Mouse (Mus musculus): Measurements from ENCODE around the gene Pbx1.

DNA sequence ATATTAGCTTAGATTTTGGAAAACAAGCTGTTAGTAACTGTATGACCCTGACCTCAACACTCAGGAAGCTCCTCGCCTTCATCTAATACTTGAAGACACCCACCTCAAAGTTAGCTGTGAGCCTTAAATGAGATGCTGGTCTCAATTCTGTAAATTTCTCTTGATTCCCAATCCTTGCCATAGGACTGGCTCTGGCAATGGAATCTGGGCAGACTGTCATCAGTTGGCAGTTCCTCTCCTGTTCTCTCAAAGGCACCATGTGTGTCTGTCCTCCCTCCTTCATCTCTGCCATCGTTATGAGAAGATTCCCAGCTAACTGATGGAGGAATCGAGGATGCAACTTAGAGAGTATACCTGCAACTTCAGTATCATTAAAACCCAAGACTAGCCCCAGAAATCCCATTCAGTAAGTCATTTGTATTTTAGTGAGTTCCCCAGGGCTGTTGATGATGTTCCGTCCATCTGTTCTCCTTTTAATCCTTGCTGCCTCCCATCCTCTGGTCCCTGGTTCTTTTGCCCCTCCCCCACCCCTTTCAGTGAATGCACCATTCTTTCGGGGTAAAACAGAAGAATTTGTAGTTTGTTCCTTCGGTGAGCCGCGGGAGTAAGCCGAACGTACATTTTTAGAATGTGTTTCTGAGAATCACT is 353.2 kb downstream of the Pbx1 start:
- TF ChIP-seq GATA1 (IDR thresholded peaks at IDR 0.05; ENCODE audit: borderline replicate concordance, low read length), result no peak
- TF ChIP-seq FLI1 (IDR thresholded peaks at IDR 0.05; ENCODE audit: low read length), result no peak
